Mouse (Mus musculus) kidney, adult 2 months (tissue): Measurements from ENCODE around the gene Olfr1226. TPM values are rescaled to one million over a fixed set of nuclear protein-coding genes. Genes with fewer than 3 reads are reported as not detected.
"Not testable (repeated sequence)": the region's sequence is repeated elsewhere in the genome, so short reads cannot be mapped to it uniquely, and the experiment has no call there.

Source experiments
- DNase-seq: peaks from one replicate; pipeline ENCODE4 v3.0.0; 2021
- H3K27ac ChIP-seq: fragments of 200-500 bp; 2 replicates; pipeline ENCODE4 v1.5.1; 2012; ENCODE audit warnings: low read depth, low read length, control low read depth, inconsistent platforms; ENCODE audit not compliant: insufficient read depth
- H3K27me3 ChIP-seq: fragments of 200-500 bp; replicated peaks from 2 replicates; pipeline ENCODE4 v1.6.1; 2012; ENCODE audit warnings: mild to moderate bottlenecking, moderate library complexity, low read length, inconsistent platforms; ENCODE audit not compliant: control insufficient read depth, insufficient read depth
- H3K36me3 ChIP-seq: fragments of 200-500 bp; 2 replicates; pipeline ENCODE4 v1.6.1; 2012; ENCODE audit warnings: mild to moderate bottlenecking, moderate library complexity, low read length, inconsistent platforms; ENCODE audit not compliant: control insufficient read depth, insufficient read depth
- H3K4me1 ChIP-seq: fragments of 200-500 bp; 2 replicates; pipeline ENCODE4 v1.6.1; 2011; ENCODE audit warnings: low read length; ENCODE audit not compliant: control insufficient read depth, insufficient read depth
- H3K4me3 ChIP-seq: fragments of 200-500 bp; 2 replicates; pipeline ENCODE4 v1.5.1; 2011; ENCODE audit warnings: mild to moderate bottlenecking, low read depth, low read length, control low read depth; ENCODE audit not compliant: insufficient read depth
- CTCF ChIP-seq: fragments of 200-500 bp; conservative IDR thresholded peaks from 2 replicates; pipeline ENCODE4 v1.5.1; 2011; ENCODE audit warnings: low read depth, mild to moderate bottlenecking, control low read depth, low read length, moderate library complexity, mixed read lengths; ENCODE audit not compliant: insufficient read depth, insufficient read length
- POLR2A ChIP-seq: fragments of 200-500 bp; IDR thresholded peaks from one replicate; pipeline ENCODE4 v1.6.1; 2011; ENCODE audit warnings: low read depth, low read length, control low read depth
- WGBS: fragments of 180-500 bp; shearing (Covaris S2); methylation state at CpG from one replicate; pipeline ENCODE4 v1.1.7; 2018; 5-methylcytosine and 5-hydroxymethylcytosine counted together
- polyA plus RNA-seq: library from polyadenylated mRNA; depleted of rRNA; stranded (reverse); fragments of >200 nt; gene quantifications from 2 replicates; pipeline ENCODE4 v1.2.3, GENCODE M21; 2012; rRNA removed

Gene Olfr1226
- polyA plus RNA-seq: not detected in 2 replicates

DNA sequence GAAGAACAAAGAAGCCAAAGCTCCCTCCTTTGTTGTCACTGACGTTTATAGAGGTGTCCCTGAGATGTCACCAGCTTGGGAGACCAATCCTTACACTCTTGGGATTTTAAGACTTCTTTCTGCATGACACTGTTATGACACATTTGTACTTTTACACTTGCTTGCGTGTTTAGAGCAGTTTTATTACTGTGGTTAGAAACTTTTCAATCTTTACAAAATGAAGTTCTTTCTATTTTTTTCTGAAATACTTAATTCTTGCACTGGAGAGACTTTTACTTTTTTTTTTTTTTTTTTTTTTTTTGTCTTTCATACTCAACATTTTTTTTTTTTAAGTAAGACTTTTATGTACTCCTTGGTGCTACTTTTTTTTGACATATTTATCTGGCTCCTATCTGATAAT lies at the start of gene Olfr1226:
Gene Olfr1226 (minus strand): TSS at position 101 of the 400 bp plus-strand sequence.
- no peaks in the 10 kb centered on the region for H3K4me1 ChIP-seq
- no peak within 1 kb of the TSS for H3K4me3 ChIP-seq
- H3K27ac ChIP-seq: no peak within 1 kb of the TSS
- 55% methylated on average over 2 of the region's 2 CpGs for WGBS
- H3K27me3 ChIP-seq: no peaks in the 10 kb centered on the region
- no peak for DNase-seq
- no peaks in the 10 kb centered on the region for H3K36me3 ChIP-seq
- TF ChIP-seq POLR2A (no peak), CTCF (no peak)

GRCm38 (mm10) chr2:89196325-89196982 lies 3.4 kb downstream of the Olfr1226 start:
- TF ChIP-seq POLR2A (no peak), CTCF (no peak)
- H3K4me3 ChIP-seq: no peak overlapping the region
- H3K27ac ChIP-seq: no peak overlapping the region
- DNase-seq: no peak
- H3K4me1 ChIP-seq: no peaks in the 10 kb centered on the region
- no peaks in the 10 kb centered on the region for H3K27me3 ChIP-seq
- no peaks in the 10 kb centered on the region for H3K36me3 ChIP-seq
- 72% methylated on average over 3 of the region's 3 CpGs for whole genome bisulfite sequencing

GRCm38 (mm10) chr2:89174569-89174968 lies 25.3 kb downstream of the Olfr1226 start, which contains the start of gene Olfr1225:
Olfr1225 (minus strand) TSS chr2:89174669.
- H3K27me3 ChIP-seq: no peaks in the 10 kb centered on the region
- TF ChIP-seq POLR2A (no peak), CTCF (no peak)
- no peak for DNase-seq
- WGBS: 96% methylated on average over 1 of the region's 1 CpGs
- no peaks in the 10 kb centered on the region for H3K4me1 ChIP-seq
- H3K27ac ChIP-seq: no peak within 1 kb of the TSS
- H3K4me3 ChIP-seq: no peak within 1 kb of the TSS
- H3K36me3 ChIP-seq: no peaks in the 10 kb centered on the region

DNA sequence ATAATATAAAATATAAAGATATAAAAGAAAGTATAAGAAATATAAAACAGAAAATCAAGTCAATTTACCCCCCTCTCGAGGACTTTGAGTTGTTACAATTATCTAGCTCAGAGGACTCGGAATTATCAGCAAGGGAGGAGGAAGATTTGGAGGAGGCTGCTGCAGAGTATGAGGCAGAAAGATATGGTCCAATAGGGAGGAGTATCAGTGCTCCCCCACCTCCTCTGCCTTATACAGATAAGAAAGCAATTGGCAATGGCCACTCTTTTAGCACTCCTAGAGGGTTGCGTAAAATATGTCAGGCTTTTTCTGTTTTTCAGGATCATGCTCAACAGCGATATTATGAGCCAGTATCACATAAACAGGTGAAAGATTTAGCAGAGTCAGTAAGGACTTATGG lies 35.1 kb downstream of the Olfr1226 start:
- H3K27ac ChIP-seq, H3K4me1 ChIP-seq, H3K4me3 ChIP-seq, H3K36me3 ChIP-seq, H3K27me3 ChIP-seq, DNase-seq: not testable (repeated sequence)
- WGBS: 86% methylated on average over 4 of the region's 4 CpGs

DNA sequence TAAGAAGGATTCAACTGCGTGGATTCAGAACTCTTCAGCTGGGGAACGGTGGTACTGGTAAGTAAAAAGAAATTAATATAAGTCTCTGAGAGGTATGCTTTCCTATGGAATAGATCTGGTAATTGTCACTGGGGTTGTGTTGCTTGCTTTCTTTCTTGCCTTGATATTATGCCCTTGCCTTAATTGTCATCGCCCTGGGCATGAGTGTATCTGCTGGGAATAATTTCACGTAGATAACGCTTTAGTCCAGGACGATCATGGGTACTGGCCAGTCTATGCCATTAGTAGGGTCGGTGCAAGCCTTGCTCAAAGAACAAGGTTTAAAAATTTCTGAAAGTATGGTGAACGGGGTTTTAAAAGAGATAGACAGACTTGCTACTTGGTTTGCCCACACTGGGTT lies 35.9 kb downstream of the Olfr1226 start, which contains the start of gene Olfr1224-ps1:
Gene Olfr1224-ps1 (minus strand): TSS at position 101 of the 400 bp plus-strand sequence.
- WGBS: 89% methylated on average over 8 of the region's 8 CpGs
- H3K4me1 ChIP-seq, H3K36me3 ChIP-seq, DNase-seq, H3K27me3 ChIP-seq, H3K4me3 ChIP-seq, H3K27ac ChIP-seq: not testable (repeated sequence)

DNA sequence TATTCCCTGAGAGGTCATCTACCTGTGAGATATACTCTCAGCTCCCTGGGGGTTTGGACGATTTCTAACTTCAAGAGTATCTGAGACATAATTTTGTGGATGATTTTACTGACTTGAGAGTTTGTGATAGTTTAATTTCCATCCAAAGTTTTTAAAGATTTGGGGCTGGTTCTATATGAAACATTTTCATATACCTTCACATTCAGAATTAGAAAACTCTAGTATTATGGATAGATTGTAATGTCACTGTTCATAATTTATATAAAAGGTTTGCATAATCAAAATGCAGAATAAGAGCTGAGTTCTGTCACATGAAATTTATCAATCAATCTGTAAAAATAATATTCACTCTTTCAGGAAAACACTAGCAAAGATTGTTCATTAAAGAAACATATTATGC lies 48.4 kb downstream of the Olfr1226 start, which contains the start of gene Olfr1223:
Gene Olfr1223 (minus strand): TSS at position 101 of the 400 bp plus-strand sequence.
- TF ChIP-seq CTCF (no peak), POLR2A (no peak)
- WGBS: 63% methylated on average over 1 of the region's 1 CpGs
- no peak within 1 kb of the TSS for H3K4me3 ChIP-seq
- no peaks in the 10 kb centered on the region for H3K27me3 ChIP-seq
- DNase-seq: no peak
- H3K4me1 ChIP-seq: no peaks in the 10 kb centered on the region
- no peaks in the 10 kb centered on the region for H3K36me3 ChIP-seq
- no peak within 1 kb of the TSS for H3K27ac ChIP-seq

Other genes starting within 250 kb of the Olfr1226 start
- gene Olfr1212, start 246.1 kb downstream of the Olfr1226 start, polyA plus RNA-seq: not detected in 2 replicates
- gene Gm13762, start 219.8 kb downstream of the Olfr1226 start, polyA plus RNA-seq: not detected in 2 replicates
- not detected in 2 replicates for gene Olfr1214, start 207.4 kb downstream of the Olfr1226 start, polyA plus RNA-seq
- not detected in 2 replicates for gene Olfr1215, start 193.1 kb downstream of the Olfr1226 start, polyA plus RNA-seq
- not detected in 2 replicates for gene Olfr1216, start 181.7 kb downstream of the Olfr1226 start, polyA plus RNA-seq
- not detected in 2 replicates for gene Olfr1217, start 168.0 kb downstream of the Olfr1226 start, polyA plus RNA-seq
- not detected in 2 replicates for gene Olfr1218, start 138.9 kb downstream of the Olfr1226 start, polyA plus RNA-seq
- gene Olfr1219, start 116.5 kb downstream of the Olfr1226 start, polyA plus RNA-seq: not detected in 2 replicates
- gene Olfr1220, start 93.2 kb downstream of the Olfr1226 start, polyA plus RNA-seq: not detected in 2 replicates
- gene Olfr1221, start 82.8 kb downstream of the Olfr1226 start, polyA plus RNA-seq: not detected in 2 replicates
- not detected in 2 replicates for gene Olfr1222, start 67.0 kb downstream of the Olfr1226 start, polyA plus RNA-seq
- not detected in 2 replicates for gene Olfr1223, start 48.5 kb downstream of the Olfr1226 start, polyA plus RNA-seq
- gene Olfr1224-ps1, start 36.0 kb downstream of the Olfr1226 start, polyA plus RNA-seq: not detected in 2 replicates
- not detected in 2 replicates for gene Olfr1225, start 25.4 kb downstream of the Olfr1226 start, polyA plus RNA-seq
- not detected in 2 replicates for gene Olfr1228, start 54.0 kb upstream of the Olfr1226 start, polyA plus RNA-seq
- gene Olfr1229, start 88.0 kb upstream of the Olfr1226 start, polyA plus RNA-seq: not detected in 2 replicates
- gene Olfr1230, start 97.2 kb upstream of the Olfr1226 start, polyA plus RNA-seq: not detected in 2 replicates
- not detected in 2 replicates for gene Olfr1231, start 107.0 kb upstream of the Olfr1226 start, polyA plus RNA-seq
- not detected in 2 replicates for gene Olfr1232, start 129.6 kb upstream of the Olfr1226 start, polyA plus RNA-seq
- not detected in 2 replicates for gene Olfr1233, start 142.3 kb upstream of the Olfr1226 start, polyA plus RNA-seq
- not detected in 2 replicates for gene Olfr1234, start 164.8 kb upstream of the Olfr1226 start, polyA plus RNA-seq
- not detected in 2 replicates for gene Olfr1238, start 209.6 kb upstream of the Olfr1226 start, polyA plus RNA-seq
- not detected in 2 replicates for gene Olfr1239, start 220.4 kb upstream of the Olfr1226 start, polyA plus RNA-seq
- not detected in 2 replicates for gene Olfr1240, start 243.0 kb upstream of the Olfr1226 start, polyA plus RNA-seq